Mouse (Mus musculus) urinary bladder, adult 18-20 months (tissue): Measurements from ENCODE around the gene Fam160a1.
A peak's percentile ranks its signal among the peaks of the same experiment; 100 is the strongest.

Source experiments
- DNase-seq, 2 experiments: peaks; one replicate each; pipeline ENCODE4 v3.0.0; 2022; ENCODE audit warnings: low spot score in 2 of 2, mixed read lengths in 2 of 2

Fam160a1 gene

GRCm38 (mm10) chr3:85679960-85680359, 137.1 kb downstream of the Fam160a1 start:
- DNase-seq = no peak

DNA sequence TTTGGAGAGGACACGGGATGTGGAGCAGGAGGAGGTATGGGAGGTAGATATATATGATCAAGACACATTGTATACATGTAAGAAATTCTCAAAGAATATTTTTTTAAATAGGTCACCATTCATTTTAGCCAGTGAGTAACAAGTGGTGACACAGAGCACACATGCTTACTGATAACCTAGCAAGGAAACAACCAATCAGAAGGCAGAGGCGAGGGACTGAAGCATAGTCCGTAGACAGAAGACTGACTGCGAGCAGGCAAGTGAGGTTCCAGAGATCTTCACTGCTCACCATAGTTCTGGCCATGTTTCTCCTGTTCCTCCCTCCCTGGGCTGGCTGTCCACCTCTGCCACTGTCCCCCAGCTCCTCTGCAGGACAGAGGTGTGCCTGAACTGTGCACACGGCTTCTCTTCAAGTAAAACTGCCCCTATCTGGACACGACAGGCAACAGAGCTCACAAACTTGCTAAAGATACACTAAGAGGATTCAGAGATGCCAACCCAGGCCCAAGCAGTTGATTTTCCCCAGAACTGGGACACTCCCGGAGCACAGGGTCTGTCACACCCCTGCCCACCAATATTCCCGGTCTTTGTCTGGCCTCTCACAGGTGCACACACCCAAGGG, 137.7 kb downstream of the Fam160a1 start:
- no peak for DNase-seq

DNA sequence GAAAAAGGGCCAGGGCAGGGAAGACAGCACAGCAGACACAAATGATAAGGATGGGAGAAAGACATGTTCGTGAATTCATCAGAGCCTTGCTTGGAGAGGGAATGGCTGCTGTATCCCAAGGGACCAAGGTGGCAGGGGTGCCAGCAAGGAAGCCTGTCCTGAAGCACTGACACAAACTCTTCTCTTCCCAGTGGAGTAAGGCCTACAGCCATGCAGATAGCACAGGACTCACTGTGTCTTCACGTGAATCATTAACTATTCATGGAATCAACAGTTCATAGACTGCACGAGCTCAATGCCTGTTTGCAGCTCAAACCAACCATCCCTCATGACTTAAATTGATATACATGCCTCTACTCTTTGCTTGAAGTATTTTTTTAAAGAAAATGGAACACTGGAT, 139.1 kb downstream of the Fam160a1 start:
- no peak for DNase-seq

DNA sequence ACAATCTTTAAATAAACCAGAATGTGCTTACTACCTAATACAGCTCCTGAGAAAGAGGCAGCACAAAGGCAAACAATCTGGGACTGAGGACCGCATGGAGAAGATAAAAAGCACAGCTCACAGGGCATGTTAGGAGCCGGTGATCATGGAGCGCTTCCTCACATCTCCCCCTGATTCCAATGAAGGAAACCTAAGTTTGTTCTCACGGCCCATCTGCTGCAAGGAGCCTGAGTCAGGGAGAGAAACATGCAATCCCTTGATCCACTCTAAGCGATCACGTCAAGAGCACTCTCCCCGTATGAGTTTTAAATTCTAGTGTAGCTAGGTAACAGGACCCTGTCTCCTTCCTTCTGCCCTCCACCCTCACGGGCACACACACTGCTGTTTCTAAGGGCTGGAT, 140.0 kb downstream of the Fam160a1 start:
- DNase-seq = no peak

- DNase-seq = no peak
These were observed 147.2 kb downstream of the Fam160a1 start for GRCm38 (mm10) chr3:85669844-85670243.

DNA sequence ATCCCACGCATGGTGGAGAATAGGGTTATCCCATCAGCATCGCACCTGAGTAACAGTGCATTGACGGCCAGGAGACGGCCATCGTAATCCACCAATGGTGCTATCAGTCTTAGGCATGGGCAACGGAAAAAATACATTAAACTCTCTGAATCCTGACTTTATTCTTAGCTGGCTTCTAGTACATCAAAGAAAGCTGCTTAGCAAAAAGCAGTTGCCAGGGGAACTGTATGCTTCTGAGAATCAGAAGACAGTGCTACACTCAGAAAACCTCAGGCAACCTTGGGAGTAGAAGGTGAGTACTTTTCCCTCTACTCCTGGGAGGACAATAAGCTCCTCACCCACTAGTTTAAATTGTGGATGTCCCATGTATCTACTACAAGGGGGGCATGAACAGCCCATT, 149.4 kb downstream of the Fam160a1 start:
- DNase-seq = no peak

GRCm38 (mm10) chr3:85666736-85667135, 150.4 kb downstream of the Fam160a1 start:
- no peak for DNase-seq

DNA sequence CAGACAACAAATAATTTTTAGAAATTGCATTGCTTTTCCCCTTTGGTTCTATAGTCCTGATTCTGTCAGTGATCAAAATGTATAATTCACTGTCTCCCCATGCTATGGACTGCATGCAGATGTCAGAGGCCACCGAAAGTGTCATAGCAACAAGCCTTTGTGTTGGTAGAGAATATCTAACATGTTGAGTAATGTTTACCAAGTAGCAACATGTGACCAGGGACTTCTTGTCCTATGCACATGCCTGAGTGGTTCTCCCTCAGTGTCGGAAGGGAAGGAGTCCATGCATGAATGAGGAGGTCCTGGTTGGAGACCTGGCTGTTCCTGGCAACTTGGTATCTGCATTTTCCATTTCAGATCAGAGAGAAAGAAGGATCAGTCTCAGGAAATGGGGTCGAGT, 150.9 kb downstream of the Fam160a1 start:
- DNase-seq = no peak

DNA sequence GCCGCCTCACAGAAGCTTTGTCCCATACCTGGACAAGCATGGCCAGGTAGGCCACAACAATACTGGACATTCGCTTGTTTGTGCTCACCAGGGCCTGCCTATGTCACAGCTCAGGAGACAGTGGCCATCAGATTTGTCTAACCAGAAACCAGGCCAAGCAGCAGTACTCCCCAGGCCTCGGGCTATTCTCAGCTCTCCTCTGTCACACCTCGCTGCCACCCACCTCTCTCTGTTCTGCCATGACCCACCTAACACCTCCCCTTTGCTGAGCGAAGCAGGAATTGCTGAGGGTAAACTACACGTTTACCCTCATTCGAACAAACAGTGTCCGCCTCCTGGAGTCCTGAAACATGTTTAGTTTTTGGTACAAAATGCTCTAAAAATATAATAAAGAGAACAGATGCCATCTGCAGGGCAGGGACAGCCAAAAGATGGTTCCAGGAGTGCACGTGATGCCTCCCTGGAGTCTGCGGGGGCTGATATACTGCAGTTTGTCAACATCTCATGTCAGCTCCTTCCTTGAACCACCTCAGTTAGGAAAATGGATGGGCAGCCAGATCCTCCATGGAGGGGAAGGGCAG, 152.4 kb downstream of the Fam160a1 start:
- no peak for DNase-seq

DNA sequence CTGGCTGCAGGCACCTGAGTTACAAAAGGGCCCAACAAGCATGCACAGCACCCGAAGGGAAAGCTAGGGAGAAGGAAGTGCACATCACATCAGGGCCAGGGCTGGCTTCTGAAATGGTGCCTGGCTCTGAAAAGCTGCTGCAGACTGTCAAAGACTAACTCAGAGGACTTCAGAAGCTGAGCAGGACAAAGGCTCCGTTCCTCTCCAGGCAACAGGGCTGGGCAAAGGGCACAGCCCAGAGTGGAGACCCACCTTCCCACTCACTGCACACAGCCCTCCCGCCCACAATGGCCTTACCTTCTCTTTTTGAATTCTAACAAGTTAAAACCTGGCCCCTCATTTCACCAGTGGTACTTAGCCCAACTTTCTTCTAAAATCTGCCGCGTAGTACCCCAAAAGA, 153.3 kb downstream of the Fam160a1 start:
- DNase-seq = no peak

- no peak for DNase-seq
These were observed 154.9 kb downstream of the Fam160a1 start for GRCm38 (mm10) chr3:85661926-85662813.

- no peak for DNase-seq
These were observed 157.4 kb downstream of the Fam160a1 start for GRCm38 (mm10) chr3:85659681-85660080.

DNA sequence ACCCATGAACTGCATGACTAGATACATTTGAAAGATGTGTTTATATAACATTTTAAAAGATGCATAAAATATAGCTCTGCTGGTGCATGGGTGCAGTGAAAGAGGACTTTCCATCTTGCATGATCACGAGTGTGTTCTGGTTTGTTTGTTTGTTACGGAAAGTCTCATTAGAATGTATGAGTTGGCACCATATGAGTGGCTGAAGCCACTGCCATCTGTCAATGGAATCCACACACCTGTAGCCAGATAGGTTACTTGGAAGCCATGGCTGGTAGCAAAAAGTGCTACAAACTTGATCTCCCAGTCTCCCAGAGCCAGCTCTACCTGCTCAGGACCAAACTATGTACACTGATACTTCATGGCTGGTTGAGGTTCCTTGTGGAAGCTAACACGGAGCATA, 161.6 kb downstream of the Fam160a1 start:
- DNase-seq = no peak

- no peak for DNase-seq
These were observed 164.1 kb downstream of the Fam160a1 start for GRCm38 (mm10) chr3:85652727-85653665.

DNA sequence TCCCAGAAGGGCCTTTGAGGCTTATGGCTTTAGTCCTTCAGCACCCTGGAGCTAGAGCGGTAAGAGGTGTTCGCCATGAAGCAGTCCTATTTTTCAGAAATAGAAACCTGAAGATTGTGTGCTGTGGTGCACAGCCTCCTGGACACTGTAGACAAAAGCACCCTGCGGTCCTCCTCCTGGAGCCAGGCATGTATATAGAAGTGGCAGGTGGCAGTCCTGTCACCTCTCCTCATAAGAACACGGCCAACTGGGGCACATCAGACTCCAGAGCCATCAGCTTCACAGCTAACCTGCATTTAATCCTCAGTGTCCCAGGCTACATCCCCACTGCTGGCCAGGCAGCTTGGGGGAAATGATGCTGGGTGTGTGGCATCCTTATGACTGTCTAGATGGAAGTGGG, 167.9 kb downstream of the Fam160a1 start:
- DNase-seq = no peak

DNA sequence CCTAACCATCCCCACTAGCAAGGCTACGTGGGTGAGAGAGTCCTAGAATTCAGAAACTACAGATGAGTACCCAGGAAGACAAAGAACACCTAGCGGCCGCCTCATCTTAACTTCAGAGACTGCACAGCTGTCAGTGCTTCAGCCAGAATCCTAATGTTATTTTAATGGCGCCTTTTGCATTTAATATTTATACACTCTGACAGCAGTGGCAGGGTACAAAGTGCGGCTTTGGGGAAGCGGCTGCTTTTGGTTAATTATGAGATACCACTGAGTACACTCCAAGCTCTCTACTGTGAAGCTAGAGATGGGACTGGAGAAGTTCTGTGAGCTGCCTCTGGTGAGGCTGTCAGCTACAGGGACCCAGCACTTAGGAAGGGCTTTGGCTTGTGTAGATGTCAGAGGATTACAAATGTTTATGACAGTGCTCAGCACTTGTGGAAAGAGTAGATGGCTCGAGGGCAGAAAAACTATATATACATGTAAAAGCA, 171.5 kb downstream of the Fam160a1 start:
- DNase-seq = no peak

- no peak for DNase-seq
These were observed 172.3 kb downstream of the Fam160a1 start for GRCm38 (mm10) chr3:85644814-85645213.

DNA sequence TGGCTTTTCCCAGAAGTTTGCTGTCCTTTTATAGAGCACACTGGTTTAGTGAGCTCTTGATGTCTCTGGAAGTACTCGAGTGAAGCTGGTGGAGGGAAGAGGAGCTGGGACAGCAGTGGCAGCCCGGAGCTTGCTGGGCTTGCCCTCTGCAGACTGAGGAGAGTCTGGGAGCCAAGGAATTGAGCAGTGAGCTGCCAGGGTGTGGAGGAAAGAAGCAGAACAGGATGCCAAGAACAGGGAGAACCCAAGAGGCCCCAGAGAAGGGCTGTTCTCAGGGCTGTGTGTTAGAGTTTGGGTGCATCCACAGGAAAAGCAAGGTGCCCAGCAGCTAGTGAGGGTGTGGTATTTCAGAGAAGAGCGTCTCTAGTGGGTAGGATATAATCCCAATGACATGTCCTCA, 175.3 kb downstream of the Fam160a1 start:
- no peak for DNase-seq

DNA sequence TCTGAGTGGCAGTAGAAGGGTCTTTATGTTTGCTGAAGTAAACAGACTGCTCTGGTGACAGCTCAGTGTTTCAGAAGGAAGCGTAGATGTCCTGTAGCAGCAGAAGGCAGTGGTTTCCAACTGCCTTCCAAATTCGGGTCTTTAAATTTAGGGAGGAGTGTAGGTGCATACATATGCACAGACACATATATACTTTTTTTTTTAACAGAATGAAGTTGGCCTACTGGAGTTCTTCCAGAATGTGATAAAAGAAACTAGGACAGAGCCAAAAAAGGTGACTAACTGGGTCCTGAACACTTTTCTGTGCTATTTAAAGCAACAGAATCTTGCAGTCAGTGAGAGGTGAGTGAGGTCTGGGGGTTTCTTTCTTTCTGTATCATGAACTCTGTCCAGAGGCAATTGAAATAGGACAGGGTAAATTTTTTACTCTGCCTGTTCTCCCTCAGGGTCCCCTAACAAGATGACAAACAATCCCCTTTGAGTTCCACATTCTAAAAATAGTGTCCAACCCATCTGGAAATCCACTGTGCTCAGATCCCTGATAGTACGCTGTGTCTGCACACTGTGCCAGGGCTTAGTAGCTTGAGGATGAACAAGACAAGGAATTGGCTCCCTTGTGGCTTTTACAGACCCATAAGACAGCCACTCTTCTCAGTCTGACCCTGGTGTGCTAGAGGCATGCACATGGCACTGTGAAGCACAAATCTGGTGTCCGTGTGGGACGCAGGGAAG, 180.2 kb downstream of the Fam160a1 start:
- DNase-seq = no peak

- no peak for DNase-seq
These were observed 181.5 kb downstream of the Fam160a1 start for GRCm38 (mm10) chr3:85635591-85635990.

GRCm38 (mm10) chr3:85635126-85635419, 182.0 kb downstream of the Fam160a1 start:
- peak in 1 of 2 experiments; percentile 31 for DNase-seq
